Mouse (Mus musculus) urinary bladder, postnatal 10 days (tissue): ENCODE measurements at regions not wholly inside any gene's neighbourhood (a gene's known extent, or its start where the extent isn't known, plus 50 kb on each side); places are given as distances from the start of the nearest gene placed in this dataset.
"Not testable (repeated sequence)": the region's sequence is repeated elsewhere in the genome, so short reads cannot be mapped to it uniquely, and the experiment has no call there.

Experiments
- DNase-seq: peaks from one replicate; pipeline ENCODE4 v3.0.0; 2022; ENCODE audit warnings: low spot score

- no peak for DNase-seq
Observed at GRCm38 (mm10) chr12:69485652-69486651, 96.9 kb downstream of the Vcpkmt start.

DNA sequence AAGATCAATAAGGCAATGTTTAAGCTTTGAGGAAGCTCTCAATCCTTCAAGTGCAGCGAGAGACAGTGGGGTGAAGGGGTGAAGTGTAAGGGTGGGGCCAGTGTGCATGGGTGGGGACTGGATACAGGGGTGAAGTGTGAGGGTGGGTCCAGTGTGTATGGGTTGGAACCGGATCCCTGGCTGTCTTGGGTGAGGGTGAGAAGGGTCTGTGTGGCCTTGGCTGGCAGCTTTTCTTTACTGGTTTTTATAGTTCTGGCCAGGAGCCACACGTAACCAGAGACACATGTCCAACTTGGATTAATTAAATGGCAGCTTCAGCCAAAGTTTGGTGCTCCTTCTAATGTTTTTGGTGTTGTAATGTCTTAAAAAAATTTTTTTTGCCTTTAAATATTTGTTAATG, 101.4 kb downstream of the Vcpkmt start:
- DNase-seq: no peak

DNA sequence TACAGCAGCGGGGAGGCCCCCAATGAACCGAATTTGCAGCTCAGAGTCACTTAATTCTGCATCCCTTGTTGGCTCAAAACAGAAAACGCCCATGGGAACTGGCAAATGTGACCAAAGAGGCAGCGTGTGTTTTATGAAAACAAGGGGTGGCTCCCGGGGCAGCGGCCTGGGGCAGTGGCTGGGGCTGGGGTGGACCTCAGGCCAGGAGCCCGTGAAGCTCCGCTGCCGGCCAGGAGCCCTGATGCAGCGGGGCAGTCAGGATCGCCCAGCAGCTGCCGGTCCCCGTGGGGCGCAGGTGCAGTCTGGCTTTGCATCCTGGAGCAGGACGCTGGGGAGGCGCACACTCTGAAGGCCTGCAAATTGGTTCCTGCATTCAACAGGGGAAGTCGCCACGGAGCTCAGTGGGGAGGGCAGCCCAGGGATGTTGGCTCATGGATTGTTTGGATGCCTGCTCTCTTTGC, 104.4 kb upstream of the Gm9887 start:
- DNase-seq: no peak

GRCm38 (mm10) chr12:69476131-69476530, 103.9 kb upstream of the Gm9887 start:
- DNase-seq: no peak

DNA sequence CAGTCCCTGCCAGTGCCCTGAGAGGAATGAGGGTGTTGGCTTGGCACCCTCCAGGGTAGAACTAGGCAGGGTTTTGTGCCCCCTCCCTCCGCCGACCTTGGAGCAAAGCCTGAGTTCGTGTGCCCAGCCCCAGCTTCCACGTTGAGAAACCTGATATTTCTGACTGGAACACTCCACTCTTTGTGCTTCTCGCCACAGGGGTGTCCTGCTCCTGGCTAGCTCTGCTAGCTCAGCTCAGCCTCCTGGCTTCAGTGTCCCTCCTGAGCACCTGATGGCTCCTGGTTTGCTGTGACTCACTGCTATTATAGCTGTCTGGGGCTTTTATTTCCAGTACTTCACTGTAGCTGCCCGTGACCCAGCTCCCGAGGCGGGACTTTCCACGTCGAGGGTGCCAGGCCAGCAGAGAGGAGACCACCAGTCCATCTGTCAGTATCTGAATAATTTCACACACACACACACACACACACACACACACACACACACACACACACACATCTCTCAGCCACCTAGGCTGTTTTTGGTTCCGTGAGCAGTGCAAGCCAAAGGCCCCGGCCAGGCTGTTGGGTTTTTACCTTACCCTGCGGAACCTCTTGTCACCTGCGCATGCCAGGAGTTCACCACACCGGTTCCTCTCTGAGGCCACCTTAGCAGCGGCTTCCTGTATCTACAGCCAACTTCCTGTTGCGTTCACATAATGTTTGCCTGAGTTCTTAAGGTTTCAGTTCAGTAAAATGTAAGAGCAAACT, 102.8 kb upstream of the Gm9887 start:
- DNase-seq: no peak

GRCm38 (mm10) chr12:69474141-69474915, 102.1 kb upstream of the Gm9887 start:
- no peak for DNase-seq

- DNase-seq: no peak
Observed at GRCm38 (mm10) chr12:69473379-69474057, 101.3 kb upstream of the Gm9887 start.

GRCm38 (mm10) chr12:69472912-69473311, 100.7 kb upstream of the Gm9887 start:
- DNase-seq: no peak

DNA sequence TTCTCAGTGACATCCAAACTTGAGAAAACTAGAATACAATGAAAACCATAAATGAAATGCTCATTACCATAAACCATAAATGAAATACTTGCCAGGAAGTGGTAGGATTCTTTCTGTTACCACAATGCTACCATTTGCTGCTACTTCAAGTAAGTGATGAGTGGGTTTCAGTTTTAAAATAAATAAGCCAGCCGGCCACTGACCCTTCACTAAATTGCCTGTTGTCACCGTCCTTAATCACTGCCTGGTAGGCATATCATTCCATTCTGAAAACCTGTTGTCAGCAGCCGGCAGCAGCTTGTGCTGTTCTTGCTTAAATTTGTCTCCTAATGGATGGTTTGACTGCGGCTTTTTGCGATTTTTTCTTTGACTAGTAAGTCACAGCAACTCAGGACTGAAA, 99.6 kb upstream of the Gm9887 start:
- DNase-seq: no peak

DNA sequence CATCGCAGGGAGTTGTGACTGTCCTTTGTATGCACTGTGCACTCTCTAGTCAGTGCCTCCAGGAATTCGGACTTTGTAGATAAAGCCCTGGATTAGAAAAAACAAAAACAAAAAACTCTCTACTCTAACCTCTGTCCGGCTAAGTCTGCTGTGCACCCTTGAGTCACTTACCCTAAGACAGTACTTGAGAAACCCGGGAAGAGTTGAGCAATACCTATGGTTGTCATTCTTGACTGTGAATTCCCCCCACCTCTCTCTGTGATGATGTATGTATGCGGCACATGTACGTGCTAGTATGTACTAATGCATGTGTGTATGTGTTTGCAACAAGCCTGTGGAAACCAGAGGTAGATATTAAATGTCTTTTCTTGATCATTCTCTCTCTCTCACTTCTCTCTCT, 96.7 kb upstream of the Gm9887 start:
- DNase-seq: no peak

DNA sequence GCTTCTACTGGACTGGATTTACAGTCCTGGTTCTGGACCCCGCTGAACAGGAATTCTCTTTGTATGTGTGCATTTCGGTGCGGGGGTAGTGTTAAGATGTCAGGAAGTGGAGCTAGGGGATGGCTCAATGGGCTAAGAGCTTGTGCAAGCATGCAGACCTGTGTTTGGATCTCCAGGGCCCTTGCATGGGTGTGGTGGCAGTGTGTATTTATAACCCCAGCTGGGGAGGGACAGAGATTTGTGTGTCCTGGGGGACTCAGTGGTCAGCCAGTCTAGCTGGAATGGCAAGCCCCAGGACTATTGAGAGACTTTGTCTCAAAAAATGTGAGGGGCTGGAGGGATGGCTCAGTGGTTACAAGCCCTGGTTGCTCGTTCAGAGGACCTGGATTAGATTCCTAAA, 95.1 kb upstream of the Gm9887 start:
- DNase-seq: no peak

DNA sequence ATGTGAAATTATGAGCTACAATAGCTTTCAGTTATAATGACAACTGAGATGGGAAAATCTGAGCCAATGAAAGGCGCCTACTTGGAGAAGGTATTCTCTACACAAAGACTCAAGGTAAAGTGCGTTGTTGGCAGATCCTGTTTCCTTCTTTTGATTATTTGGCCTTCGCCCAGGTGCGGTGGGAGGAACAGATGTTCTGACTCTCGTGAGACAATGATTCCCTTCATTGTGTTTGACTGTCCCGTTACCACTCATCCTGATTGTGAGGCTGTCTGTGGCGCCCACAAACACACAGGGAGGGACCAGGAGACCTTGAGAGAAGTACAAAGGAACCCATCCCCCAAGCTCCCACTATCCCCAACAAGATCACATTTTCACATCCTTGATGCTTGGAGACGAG, 92.6 kb upstream of the Gm9887 start:
- no peak for DNase-seq

GRCm38 (mm10) chr12:69463327-69463726, 91.1 kb upstream of the Gm9887 start:
- not testable (repeated sequence) for DNase-seq

DNA sequence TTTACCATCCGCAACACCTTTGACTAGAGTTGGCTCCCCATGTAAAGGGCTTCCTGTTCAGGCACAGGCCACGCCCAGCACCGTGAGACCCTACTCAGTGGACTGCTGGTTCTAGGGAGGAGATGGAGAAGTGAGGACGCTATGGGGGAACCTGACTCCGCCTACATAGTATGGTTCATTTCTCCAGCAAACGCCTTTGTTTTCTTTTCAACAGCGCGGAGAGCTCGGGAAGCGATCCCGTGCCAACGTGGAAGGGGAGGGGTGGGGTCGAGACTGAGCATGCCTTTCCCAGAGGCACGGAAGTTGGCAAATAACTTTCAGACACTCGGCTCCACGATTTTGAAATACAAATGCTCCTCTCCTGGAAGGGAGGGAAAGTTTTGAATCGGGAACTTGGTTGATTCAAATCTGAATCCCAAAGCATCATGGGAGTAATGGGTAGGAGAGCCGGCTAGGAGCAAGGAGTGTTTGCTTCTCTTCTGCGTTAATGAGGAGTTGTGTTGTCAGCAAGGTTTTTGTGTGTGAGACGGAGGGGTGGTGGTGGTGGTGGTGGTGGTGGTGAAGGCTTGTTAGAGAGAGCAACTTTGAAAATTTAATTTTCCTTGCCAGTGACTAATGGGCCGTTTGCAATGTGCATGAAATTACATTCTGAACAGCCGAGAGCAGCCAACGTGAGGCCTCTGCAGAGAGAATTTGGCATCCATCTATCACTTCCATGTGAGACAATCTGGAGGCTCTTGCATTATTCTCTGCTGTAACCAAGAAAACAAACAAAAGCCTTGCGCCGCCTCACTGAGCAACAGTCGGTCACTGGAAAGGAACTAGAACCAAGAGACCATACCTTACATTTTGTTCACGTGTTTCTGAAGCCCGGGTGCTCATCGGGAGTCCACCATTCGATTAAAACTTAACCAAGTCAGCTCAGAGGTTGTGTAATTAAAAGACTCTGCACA, 89.9 kb upstream of the Gm9887 start:
- no peak for DNase-seq

- no peak for DNase-seq
Observed at GRCm38 (mm10) chr12:69460552-69461079, 88.4 kb upstream of the Gm9887 start.

- no peak for DNase-seq
Observed at GRCm38 (mm10) chr12:69458170-69458841, 86.0 kb upstream of the Gm9887 start.

DNA sequence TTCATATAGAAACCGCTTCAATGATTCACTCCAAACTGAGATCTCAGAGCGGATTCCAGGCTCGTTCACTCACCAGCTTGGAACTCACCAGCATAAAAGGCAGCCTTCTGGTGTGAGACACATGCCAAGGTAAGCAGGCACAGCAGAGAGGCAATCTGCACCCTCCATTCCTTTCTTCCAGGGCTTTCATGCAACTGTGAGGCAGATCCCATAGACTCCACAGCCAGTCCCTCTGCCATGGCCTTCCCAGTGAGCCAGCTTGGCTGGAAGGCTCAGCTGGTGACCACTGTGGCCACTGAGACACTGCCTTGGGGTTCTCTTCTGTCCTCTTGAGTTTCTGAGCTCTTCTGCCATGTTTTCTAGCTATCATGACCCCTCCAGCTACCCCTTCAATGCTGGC, 84.5 kb upstream of the Gm9887 start:
- DNase-seq: no peak

- no peak for DNase-seq
Observed at GRCm38 (mm10) chr12:69456116-69456515, 83.9 kb upstream of the Gm9887 start.

DNA sequence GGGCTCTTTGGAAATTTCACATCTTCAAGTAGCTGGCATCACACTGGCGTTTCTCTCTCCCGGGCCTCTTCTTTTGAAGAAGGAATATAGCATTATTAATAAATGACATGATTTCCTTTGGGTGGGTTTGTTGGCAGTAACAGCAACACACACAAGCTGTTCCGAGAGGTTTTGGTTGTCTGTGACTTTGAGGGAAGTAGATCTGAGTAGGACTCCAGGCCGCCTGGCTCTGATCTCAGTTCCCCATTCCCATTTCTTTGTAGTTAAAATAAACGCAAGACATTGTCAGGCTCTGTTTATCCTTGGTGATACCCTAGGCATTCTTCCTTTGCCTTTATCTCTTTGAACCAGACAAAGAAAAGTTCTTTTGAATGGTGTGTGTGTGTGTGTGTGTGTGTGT, 83.3 kb upstream of the Gm9887 start:
- no peak for DNase-seq

DNA sequence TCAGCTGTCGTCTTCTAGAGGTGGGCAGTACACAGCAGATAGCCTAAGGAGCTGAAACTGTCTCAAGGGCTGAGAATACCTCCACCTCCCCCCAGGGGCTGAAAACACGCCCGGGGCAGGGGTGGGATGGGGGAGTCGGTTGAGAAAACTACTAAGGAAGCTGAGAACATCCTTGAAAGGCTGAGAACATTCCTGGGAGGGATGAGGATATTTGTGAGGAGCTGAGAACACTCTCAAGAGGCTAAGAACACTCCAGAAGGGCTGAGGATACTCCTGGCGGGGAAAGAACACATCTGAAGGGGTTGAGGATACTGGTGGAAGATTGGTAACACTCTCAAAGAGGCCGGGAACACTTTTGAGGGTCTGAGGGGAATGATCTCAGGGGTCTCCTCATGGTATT, 81.3 kb upstream of the Gm9887 start:
- DNase-seq: no peak
